Mouse (Mus musculus) thymus, postnatal 25 days (tissue): ENCODE data around the gene Rab8a.
"Not testable (repeated sequence)": the region's sequence is repeated elsewhere in the genome, so short reads cannot be mapped to it uniquely, and the experiment has no call there.

Source experiments
- DNase-seq: peaks from one replicate; pipeline ENCODE4 v3.0.0; 2022

Rab8a gene

GRCm38 (mm10) chr8:72160707-72161697, at the start of gene Rab8a:
Gene Rab8a, plus strand, starts transcription at chr8:72161200.
- peak; percentile 99 for DNase-seq

- peak; percentile 25 for DNase-seq
These were observed 48.5 kb upstream of the Rab8a start for GRCm38 (mm10) chr8:72112486-72112885.

- DNase-seq = no peak
These were observed 45.8 kb upstream of the Rab8a start for GRCm38 (mm10) chr8:72115202-72115601.

DNA sequence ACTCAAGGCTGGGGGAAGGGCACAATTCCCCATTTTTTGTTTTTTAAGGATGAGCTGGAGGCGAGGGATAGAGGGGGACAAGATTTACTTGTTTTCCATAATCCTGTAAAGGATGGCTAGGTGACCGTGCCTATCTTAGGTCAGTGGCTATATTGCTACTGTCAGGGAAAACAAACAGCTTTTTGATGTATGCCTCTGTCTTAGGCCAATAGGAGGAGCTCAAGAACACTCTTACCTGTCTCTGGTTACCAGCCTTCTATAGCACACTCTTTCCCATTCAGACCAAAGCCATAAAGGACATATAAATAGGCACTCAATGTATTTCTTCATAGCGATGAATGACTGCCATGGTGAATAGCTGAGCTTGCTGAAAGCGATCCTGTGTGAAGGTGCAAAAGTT, 42.4 kb upstream of the Rab8a start:
- DNase-seq = no peak

- not testable (repeated sequence) for DNase-seq
These were observed 39.5 kb upstream of the Rab8a start for GRCm38 (mm10) chr8:72121486-72121885.

GRCm38 (mm10) chr8:72121997-72122396, 39.0 kb upstream of the Rab8a start:
- DNase-seq = no peak

DNA sequence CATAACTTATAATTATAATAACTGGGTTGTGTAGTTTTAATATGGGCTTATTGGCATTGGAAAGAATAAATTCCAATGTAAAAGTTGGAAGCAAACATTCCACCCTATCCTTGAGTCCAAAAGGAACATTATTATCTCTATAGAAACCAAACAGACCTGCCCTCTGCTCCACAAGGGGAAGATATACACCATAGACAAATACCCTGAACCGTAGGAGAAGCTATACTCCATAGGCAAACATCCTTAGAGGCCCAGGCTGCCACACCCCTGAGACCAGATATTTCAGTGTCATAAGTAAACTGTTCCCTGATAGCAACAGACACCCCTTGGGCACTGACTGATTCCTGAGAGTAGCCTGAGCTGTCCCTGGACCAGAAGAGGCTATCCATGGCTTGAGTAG, 33.2 kb upstream of the Rab8a start:
- DNase-seq = no peak

GRCm38 (mm10) chr8:72131251-72131650, 29.7 kb upstream of the Rab8a start:
- DNase-seq = no peak

- peak; percentile 11 for DNase-seq
These were observed 29.1 kb upstream of the Rab8a start for GRCm38 (mm10) chr8:72131901-72132300.

GRCm38 (mm10) chr8:72132417-72132816, 28.6 kb upstream of the Rab8a start:
- no peak for DNase-seq

DNA sequence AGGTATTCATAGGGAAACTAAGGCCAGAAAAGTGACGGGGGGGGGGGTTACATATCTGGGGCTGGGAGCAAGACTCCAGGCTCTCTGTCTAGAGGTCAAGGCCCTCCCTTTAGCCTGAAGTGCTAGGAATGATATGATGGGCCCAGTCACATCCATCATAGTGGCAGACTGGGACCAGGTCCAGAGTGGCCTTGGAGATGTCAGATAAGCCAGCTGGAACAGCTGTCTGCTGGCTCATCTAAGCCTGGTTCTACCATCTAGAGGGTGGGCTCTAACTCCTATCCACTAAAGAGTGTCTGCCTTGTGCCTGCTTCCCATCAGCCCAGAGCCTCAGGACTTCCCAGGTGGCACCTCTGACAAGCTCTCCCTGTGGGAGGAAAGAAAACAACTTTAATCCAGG, 28.1 kb upstream of the Rab8a start:
- no peak for DNase-seq

DNA sequence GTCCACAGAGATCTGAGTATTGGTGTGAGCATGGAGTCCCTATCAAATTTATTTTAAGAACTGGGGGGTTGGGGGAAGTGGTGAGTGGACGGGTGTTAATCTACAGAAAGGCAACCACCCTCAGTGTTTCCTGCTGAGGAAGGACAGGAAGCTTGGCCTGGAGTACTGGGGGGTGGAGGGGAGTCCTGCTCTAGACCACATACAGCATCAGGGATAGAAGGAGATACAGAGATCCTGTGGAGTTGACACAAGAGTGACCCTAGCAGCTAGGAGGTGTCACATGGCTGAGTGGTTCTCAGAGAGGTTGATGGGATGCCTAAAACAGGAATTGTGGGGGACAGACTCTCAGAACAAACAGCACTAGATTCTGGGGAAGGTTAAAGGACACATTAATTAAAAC, 27.5 kb upstream of the Rab8a start:
- DNase-seq = no peak

DNA sequence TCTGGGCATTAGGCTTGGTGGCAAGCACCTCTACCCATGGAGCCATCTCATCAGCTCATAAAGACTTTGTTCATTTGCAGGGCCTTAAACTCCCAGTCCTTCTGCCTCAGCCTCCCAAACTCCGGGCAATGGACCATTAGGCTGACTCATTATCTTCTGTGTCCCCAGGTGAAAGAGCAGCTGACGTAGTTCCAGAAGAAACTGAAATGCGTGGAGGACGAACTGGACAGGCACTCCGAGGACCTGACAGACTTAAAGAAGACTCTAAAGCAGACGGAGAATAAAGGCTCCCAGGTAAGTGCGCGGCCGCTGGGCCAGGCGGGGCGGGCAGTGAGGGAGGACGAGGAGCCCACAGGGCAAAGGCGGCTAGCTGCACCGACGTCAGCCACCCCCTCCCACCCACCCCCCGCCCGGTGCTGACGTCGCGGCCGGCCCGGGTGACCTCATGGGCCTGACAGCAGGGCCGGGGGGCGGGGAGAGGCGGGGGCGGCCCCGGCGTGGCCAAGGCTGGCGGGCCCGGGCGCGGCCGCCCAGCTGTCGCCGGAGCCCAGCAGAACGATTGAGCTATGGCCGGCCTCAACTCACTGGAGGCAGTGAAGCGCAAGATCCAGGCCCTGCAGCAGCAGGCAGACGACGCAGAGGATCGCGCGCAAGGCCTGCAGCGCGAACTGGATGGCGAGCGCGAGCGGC, 26.1 kb upstream of the Rab8a start, which contains the start of gene Tpm4:
TSS of gene Tpm4 (plus strand) at position 220 of the 690 bp plus-strand sequence.
- peak; percentile 61 for DNase-seq

DNA sequence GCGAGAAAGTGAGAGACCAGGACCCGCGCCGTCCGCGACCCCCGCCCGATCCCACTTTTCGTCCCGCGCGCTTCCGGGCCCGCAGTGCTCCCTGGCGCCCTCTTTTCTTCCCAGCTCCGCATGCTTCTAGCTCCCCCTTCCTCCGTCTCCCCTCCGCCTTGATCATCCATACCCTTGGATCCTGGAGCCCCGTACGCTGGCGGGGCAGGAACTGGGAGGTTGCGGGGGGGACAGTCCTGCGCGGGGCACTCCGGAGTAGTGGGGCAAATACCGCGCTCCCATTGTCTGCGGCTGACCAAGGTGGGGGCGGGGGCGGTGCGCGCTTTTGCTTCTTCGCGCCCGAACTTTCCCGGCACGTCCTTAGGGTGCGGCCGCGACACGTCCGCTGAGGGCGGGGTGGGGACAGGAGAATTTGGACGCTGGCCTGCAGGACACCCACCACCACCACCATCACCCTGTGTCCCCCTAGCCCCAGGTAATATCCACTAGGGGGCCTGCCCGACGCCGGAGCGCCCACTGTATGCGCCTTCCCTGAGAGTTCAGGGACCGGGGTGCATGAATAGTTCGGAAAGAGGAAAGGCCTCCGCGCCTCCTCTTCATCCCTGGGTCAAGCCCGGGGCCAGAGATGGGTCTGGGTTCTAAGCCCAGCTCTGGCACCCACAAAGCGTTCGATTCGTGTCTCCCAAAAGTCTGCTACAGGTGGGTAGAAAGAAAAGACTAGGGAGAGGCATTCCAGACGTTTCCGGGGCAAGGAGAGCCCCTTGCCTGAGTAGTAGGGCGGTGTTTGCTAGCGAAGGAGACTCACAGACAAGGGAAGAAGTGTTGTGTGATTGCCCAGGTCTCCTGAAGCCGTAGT, 25.3 kb upstream of the Rab8a start:
- peak; percentile 71 for DNase-seq

GRCm38 (mm10) chr8:72136302-72136978, 24.6 kb upstream of the Rab8a start:
- peak; percentile 86 for DNase-seq

DNA sequence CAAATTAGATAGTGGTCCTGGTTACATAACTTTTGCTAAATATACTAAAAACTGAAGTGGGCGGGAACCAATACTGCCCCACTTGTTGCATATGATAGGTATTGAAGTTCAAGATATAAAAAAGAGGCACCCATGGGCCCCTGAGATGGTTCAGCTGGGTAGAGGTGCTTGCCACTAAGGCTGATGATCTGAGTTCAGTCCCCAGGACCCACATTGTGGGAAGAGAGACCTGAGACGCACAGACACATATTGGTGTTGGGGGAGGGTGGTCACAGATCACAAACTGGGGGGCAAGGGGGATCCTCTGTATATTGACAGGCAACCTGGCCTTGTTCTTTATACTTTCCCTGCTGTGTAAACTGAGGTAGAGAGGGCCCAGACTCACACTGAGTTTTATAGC, 23.6 kb upstream of the Rab8a start:
- no peak for DNase-seq

GRCm38 (mm10) chr8:72138456-72138855, 22.5 kb upstream of the Rab8a start:
- no peak for DNase-seq

DNA sequence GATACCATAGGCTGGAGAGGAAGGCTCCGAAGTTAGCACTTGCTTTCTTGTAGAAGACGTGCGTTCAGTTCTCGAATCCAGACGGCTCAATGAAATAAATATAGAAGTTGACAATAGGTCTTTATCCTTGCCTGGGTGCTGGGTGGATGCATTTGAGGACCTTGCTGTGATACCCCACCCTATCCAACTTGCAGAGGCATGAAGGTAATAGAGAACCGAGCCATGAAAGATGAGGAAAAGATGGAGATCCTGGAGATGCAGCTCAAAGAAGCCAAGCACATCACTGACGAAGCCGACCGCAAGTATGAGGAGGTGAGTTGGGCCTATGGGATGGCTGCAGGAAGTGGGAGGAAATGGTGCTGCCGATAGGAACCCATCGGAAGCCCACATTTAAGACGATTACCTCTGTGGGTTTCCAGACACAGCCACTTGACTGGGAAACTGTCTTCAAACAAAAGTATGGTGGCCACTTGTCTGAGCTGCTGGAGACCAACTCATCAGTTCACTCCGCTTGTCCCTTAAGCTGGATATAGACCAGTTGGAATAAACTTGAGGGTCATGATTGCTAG, 17.7 kb upstream of the Rab8a start:
- DNase-seq = no peak

DNA sequence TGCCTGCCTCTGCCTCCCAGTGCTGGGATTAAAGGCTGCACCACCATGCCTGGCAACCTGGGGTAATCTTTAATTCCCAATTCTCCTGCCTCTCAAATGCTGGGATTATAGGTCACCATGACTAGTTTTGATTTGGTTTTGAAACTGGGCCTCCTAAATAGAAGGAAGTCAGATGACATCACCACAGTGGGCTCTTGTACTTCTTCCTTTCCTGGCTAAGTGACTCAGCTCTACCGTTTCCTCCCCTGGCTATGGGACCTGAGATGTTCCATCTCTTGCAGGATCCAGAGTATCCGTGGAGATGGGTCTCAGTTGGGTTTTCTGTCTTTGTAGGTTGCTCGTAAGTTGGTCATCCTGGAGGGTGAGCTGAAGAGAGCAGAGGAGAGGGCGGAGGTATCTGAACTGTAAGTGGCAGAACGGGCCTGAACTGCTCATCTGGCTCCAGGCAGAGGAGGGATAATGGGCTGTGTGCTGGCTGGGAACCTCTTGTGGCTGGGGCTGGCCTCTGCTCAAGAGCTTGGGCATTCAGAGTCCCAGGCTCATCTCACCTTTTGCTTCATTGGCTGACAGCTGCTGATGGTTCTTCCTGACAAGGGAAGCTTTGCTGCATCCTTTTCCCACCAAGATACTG, 16.5 kb upstream of the Rab8a start:
- DNase-seq = no peak

DNA sequence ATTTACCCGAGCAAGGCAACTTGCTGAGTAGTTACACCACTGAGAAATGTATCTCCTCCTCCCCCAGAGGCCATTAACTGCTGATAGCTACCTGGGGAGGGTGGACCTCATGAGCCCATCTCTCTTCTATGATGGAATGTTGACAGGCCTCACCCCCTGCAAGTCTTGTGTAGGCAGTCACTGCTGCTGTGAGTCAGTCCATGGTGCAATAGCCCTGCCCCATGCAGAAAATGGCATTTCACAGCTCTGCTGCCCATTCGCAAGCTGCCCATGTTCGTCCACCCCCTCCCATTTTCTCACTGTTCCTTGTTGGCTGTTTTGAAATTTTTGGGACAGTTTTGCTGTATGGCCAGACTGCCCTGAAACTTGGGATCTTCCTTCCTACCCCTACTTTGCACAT, 15.5 kb upstream of the Rab8a start:
- DNase-seq = no peak

GRCm38 (mm10) chr8:72146056-72146455, 14.9 kb upstream of the Rab8a start:
- no peak for DNase-seq

- DNase-seq = no peak
These were observed 14.4 kb upstream of the Rab8a start for GRCm38 (mm10) chr8:72146556-72146955.
